Mouse (Mus musculus) testis, postnatal 10 days (tissue): Measurements from ENCODE around the gene Tns1.
"Not testable (repeated sequence)": the region's sequence is repeated elsewhere in the genome, so short reads cannot be mapped to it uniquely, and the experiment has no call there.

Source experiments
- DNase-seq: peaks from one replicate; pipeline ENCODE4 v3.0.0; 2021; ENCODE audit warnings: low spot score

Gene Tns1

GRCm38 (mm10) chr1:74124021-74124981 lies at the start of gene Tns1:
Gene Tns1 (minus strand): TSS chr1:74124449.
- DNase-seq = peak; percentile 65

- DNase-seq = no peak
Measured at GRCm38 (mm10) chr1:74172722-74173121, 48.5 kb upstream of the Tns1 start.

GRCm38 (mm10) chr1:74169721-74170120 lies 45.5 kb upstream of the Tns1 start:
- DNase-seq = no peak

GRCm38 (mm10) chr1:74167136-74167535 lies 42.9 kb upstream of the Tns1 start:
- DNase-seq = peak; percentile 52

- DNase-seq = no peak
Measured at GRCm38 (mm10) chr1:74160036-74160435, 35.8 kb upstream of the Tns1 start.

GRCm38 (mm10) chr1:74159613-74160012 lies 35.4 kb upstream of the Tns1 start:
- DNase-seq = not testable (repeated sequence)

- no peak for DNase-seq
Measured at GRCm38 (mm10) chr1:74156381-74156910, 32.2 kb upstream of the Tns1 start.

GRCm38 (mm10) chr1:74155435-74156012 lies 31.3 kb upstream of the Tns1 start:
- DNase-seq = no peak

- DNase-seq = no peak
Measured at GRCm38 (mm10) chr1:74153461-74154184, 29.4 kb upstream of the Tns1 start, which contains the start of gene Cxcr2. Gene Cxcr2 (plus strand): TSS chr1:74153989.

- no peak for DNase-seq
Measured at GRCm38 (mm10) chr1:74151091-74151490, 26.8 kb upstream of the Tns1 start.

GRCm38 (mm10) chr1:74150101-74150500 lies 25.9 kb upstream of the Tns1 start:
- no peak for DNase-seq

GRCm38 (mm10) chr1:74149106-74149885 lies 25.0 kb upstream of the Tns1 start:
- no peak for DNase-seq

- no peak for DNase-seq
Measured at GRCm38 (mm10) chr1:74141781-74142180, 17.5 kb upstream of the Tns1 start.

GRCm38 (mm10) chr1:74139415-74139814 lies 15.2 kb upstream of the Tns1 start:
- no peak for DNase-seq

- no peak for DNase-seq
Measured at GRCm38 (mm10) chr1:74135326-74135950, 11.2 kb upstream of the Tns1 start.

GRCm38 (mm10) chr1:74133954-74134353 lies 9.7 kb upstream of the Tns1 start:
- no peak for DNase-seq

GRCm38 (mm10) chr1:74132011-74132410 lies 7.8 kb upstream of the Tns1 start:
- no peak for DNase-seq

GRCm38 (mm10) chr1:74130883-74131659 lies 6.8 kb upstream of the Tns1 start:
- no peak for DNase-seq

GRCm38 (mm10) chr1:74124991-74125552 lies 823 bp upstream of the Tns1 start, which contains the start of gene Rufy4:
Gene Rufy4 (plus strand): TSS chr1:74125541.
- DNase-seq = peak; percentile 77

- no peak for DNase-seq
Measured at GRCm38 (mm10) chr1:74123215-74123614, 1.0 kb downstream of the Tns1 start.
